ENCODE assay signal across 21 mouse cellular contexts in genomic region chr4:59663451-59663850, GRCm38 (mm10).
"Had no signal": no experiment of that assay in that cellular context is flagged by ENCODE, and none has a peak within 500 bp of the region (broad histone marks: within the 10 kb centered on the region; RNA-seq: fewer than 3 reads in every experiment).

No protein-coding gene starts in this region.

- DNase-seq: kidney, adult 2 months; kidney, postnatal 25 days; layer of hippocampus, adult 9-11 months; liver, embryonic 13.5 days; lung, embryonic 14.5 days; right cerebral cortex, adult 18-20 months; right cerebral cortex, postnatal 14 days; right cerebral cortex, postnatal 4 days; thymus, adult 2 months; thymus, postnatal 14 days; thymus, postnatal 4 days had no signal

- ATAC-seq: intestine, embryonic 16.5 days; midbrain, embryonic 15.5 days had no signal

- H3K27ac ChIP-seq: layer of hippocampus, adult 2 months; limb, embryonic 10.5 days; limb, embryonic 13.5 days; macrophage; midbrain, embryonic 12.5 days; midbrain, embryonic 15.5 days; neural tube, embryonic 12.5 days; neural tube, embryonic 15.5 days; stomach, postnatal 0 days had no signal

- H3K4me1 ChIP-seq: midbrain, embryonic 15.5 days; neural tube, embryonic 12.5 days; neural tube, embryonic 15.5 days had no signal

- H3K4me3 ChIP-seq: layer of hippocampus, adult 2 months; limb, embryonic 10.5 days; limb, embryonic 13.5 days; liver, embryonic 13.5 days; midbrain, embryonic 12.5 days; midbrain, embryonic 15.5 days; neural tube, embryonic 12.5 days; neural tube, embryonic 15.5 days had no signal

- H3K27me3 ChIP-seq: limb, embryonic 13.5 days; liver, embryonic 13.5 days; midbrain, embryonic 12.5 days; midbrain, embryonic 15.5 days; neural tube, embryonic 12.5 days; neural tube, embryonic 15.5 days had no signal

- H3K9ac ChIP-seq: limb, embryonic 13.5 days; liver, embryonic 13.5 days; lung, embryonic 14.5 days; midbrain, embryonic 12.5 days; midbrain, embryonic 15.5 days; neural tube, embryonic 12.5 days; neural tube, embryonic 15.5 days had no signal

- H3K9me3 ChIP-seq: limb, embryonic 10.5 days; liver, embryonic 13.5 days; midbrain, embryonic 12.5 days; midbrain, embryonic 15.5 days; neural tube, embryonic 12.5 days; neural tube, embryonic 15.5 days had no signal

- H3K4me2 ChIP-seq: limb, embryonic 13.5 days; liver, embryonic 13.5 days; lung, embryonic 14.5 days; midbrain, embryonic 12.5 days; midbrain, embryonic 15.5 days; neural tube, embryonic 12.5 days; neural tube, embryonic 15.5 days had no signal

- H3K36me3 ChIP-seq: liver, embryonic 13.5 days; midbrain, embryonic 15.5 days; neural tube, embryonic 12.5 days; neural tube, embryonic 15.5 days had no signal
